Mouse (Mus musculus) intestine, embryonic 15.5 days (tissue): ENCODE results near the gene 1700022I11Rik. TPM values are rescaled to one million over a fixed set of nuclear protein-coding genes. Genes with fewer than 3 reads are reported as not detected.

Experiments used
- ATAC-seq: fragments of 200-750 bp; cut with Nextera tagmentation; 2 replicates; pipeline ENCODE4 v1.8.0; 2017; ENCODE audit warnings: moderate TSS enrichment, moderate library complexity
- H3K27ac ChIP-seq: fragments of 300-500 bp; sonication (generic); 2 replicates; pipeline ENCODE4 v1.5.1; 2015; ENCODE audit warnings: mild to moderate bottlenecking, inconsistent platforms
- H3K27me3 ChIP-seq: fragments of 300-500 bp; sonication (generic); replicated peaks from 2 replicates; pipeline ENCODE4 v1.6.1; 2015; ENCODE audit warnings: inconsistent platforms
- H3K36me3 ChIP-seq: fragments of 300-500 bp; sonication (generic); 2 replicates; pipeline ENCODE4 v1.6.1; 2015; ENCODE audit warnings: inconsistent platforms
- H3K4me1 ChIP-seq: fragments of 300-500 bp; sonication (generic); replicated peaks from 2 replicates; pipeline ENCODE4 v1.6.1; 2015; ENCODE audit warnings: inconsistent platforms
- H3K4me2 ChIP-seq: fragments of 300-500 bp; sonication (generic); replicated peaks from 2 replicates; pipeline ENCODE4 v1.6.1; 2015; ENCODE audit warnings: mild to moderate bottlenecking, inconsistent platforms
- H3K4me3 ChIP-seq: fragments of 300-500 bp; sonication (generic); replicated peaks from 2 replicates; pipeline ENCODE4 v1.5.1; 2015; ENCODE audit warnings: inconsistent platforms
- H3K9ac ChIP-seq: fragments of 300-500 bp; sonication (generic); 2 replicates; pipeline ENCODE4 v1.6.1; 2015; ENCODE audit warnings: inconsistent platforms
- H3K9me3 ChIP-seq: fragments of 300-500 bp; sonication (generic); 2 replicates; pipeline ENCODE4 v1.6.1; 2016; ENCODE audit warnings: inconsistent platforms
- WGBS: fragments of 180-500 bp; shearing (Covaris S2); methylation state at CpG from one replicate; pipeline ENCODE4 v1.1.7; 2015; 5-methylcytosine and 5-hydroxymethylcytosine counted together
- polyA plus RNA-seq: library from polyadenylated mRNA; unstranded; fragments of >200 nt; fragmentation: Nextera tagmentation; extraction: Ambion mirVana; gene quantifications from 2 replicates; pipeline ENCODE4 v1.2.1, GENCODE M21; 2015

The 1700022I11Rik gene
- polyA plus RNA-seq, 1 experiment from 2014 or later: 0.33 TPM

- WGBS: 8% methylated on average over 9 of the region's 10 CpGs
- peaks cover 10% of the 10 kb centered on the region; the same call in 1 of the 2 replicates for H3K36me3 ChIP-seq
- no peak overlapping the region for H3K4me2 ChIP-seq
- H3K4me3 ChIP-seq: no peak overlapping the region
- H3K9me3 ChIP-seq: no peaks in the 10 kb centered on the region
- peaks cover 25% of the 10 kb centered on the region for H3K4me1 ChIP-seq
- H3K27ac ChIP-seq: no peak overlapping the region
- no peak for ATAC-seq
- H3K9ac ChIP-seq: no peak overlapping the region; the same call in 1 of the 2 replicates
- no peaks in the 10 kb centered on the region for H3K27me3 ChIP-seq
Observed at GRCm38 (mm10) chr4:42954297-42954696, 15.1 kb upstream of the 1700022I11Rik start.

GRCm38 (mm10) chr4:42955200-42955599 is 14.2 kb upstream of the 1700022I11Rik start:
- Histone ChIP-seq H3K36me3 (peaks cover 10% of the 10 kb centered on the region; the same call in 1 of the 2 replicates), H3K4me3 (no peak overlapping the region), H3K27me3 (no peaks in the 10 kb centered on the region), H3K9me3 (no peaks in the 10 kb centered on the region), H3K4me2 (no peak overlapping the region), H3K4me1 (peaks cover 25% of the 10 kb centered on the region), H3K9ac (no peak overlapping the region), H3K27ac (no peak overlapping the region)
- no peak for ATAC-seq
- WGBS: 94% methylated on average over 3 of the region's 3 CpGs

GRCm38 (mm10) chr4:42956581-42956980 is 12.8 kb upstream of the 1700022I11Rik start:
- Histone ChIP-seq H3K4me1 (peaks cover 13% of the 10 kb centered on the region), H3K27ac (no peak overlapping the region), H3K4me2 (no peak overlapping the region), H3K9me3 (no peaks in the 10 kb centered on the region), H3K4me3 (no peak overlapping the region), H3K36me3 (peaks cover 10% of the 10 kb centered on the region; the same call in 1 of the 2 replicates), H3K9ac (no peak overlapping the region), H3K27me3 (no peaks in the 10 kb centered on the region)
- WGBS: 94% methylated on average over 17 of the region's 17 CpGs
- ATAC-seq: no peak

GRCm38 (mm10) chr4:42957306-42957705 is 12.1 kb upstream of the 1700022I11Rik start:
- WGBS: 80% methylated on average over 11 of the region's 11 CpGs
- H3K36me3 ChIP-seq: peaks cover 10% of the 10 kb centered on the region; the same call in 1 of the 2 replicates
- no peak for ATAC-seq

GRCm38 (mm10) chr4:42957979-42958378 is 11.4 kb upstream of the 1700022I11Rik start:
- Histone ChIP-seq H3K36me3 (peaks cover 10% of the 10 kb centered on the region; the same call in 1 of the 2 replicates), H3K4me2 (no peak overlapping the region), H3K9me3 (no peaks in the 10 kb centered on the region), H3K27me3 (no peaks in the 10 kb centered on the region), H3K4me1 (0 out of 2 replicates have a peak, but pooled peaks cover 4% of the 10 kb centered on the region), H3K9ac (no peak overlapping the region), H3K27ac (no peak overlapping the region), H3K4me3 (no peak overlapping the region)
- WGBS: 90% methylated on average over 8 of the region's 8 CpGs
- no peak for ATAC-seq

More at GRCm38 (mm10) chr4:42957306-42957705, 12.1 kb upstream of the 1700022I11Rik start:
- Histone ChIP-seq H3K4me3 (no peak overlapping the region), H3K27ac (no peak overlapping the region), H3K4me1 (peaks cover 8% of the 10 kb centered on the region), H3K27me3 (no peaks in the 10 kb centered on the region), H3K9me3 (no peaks in the 10 kb centered on the region), H3K9ac (no peak overlapping the region), H3K4me2 (no peak overlapping the region)

GRCm38 (mm10) chr4:42958942-42959341 is 10.5 kb upstream of the 1700022I11Rik start:
- no peaks in the 10 kb centered on the region for H3K27me3 ChIP-seq
- no peak overlapping the region for H3K4me2 ChIP-seq
- H3K9me3 ChIP-seq: no peaks in the 10 kb centered on the region
- H3K36me3 ChIP-seq: peaks cover 10% of the 10 kb centered on the region; the same call in 1 of the 2 replicates
- WGBS: 73% methylated on average over 8 of the region's 8 CpGs
- no peaks in the 10 kb centered on the region for H3K4me1 ChIP-seq
- no peak overlapping the region for H3K4me3 ChIP-seq
- H3K27ac ChIP-seq: no peak overlapping the region
- ATAC-seq: no peak
- H3K9ac ChIP-seq: no peak overlapping the region

GRCm38 (mm10) chr4:42959382-42959781 is 10.0 kb upstream of the 1700022I11Rik start:
- H3K36me3 ChIP-seq: peaks cover 10% of the 10 kb centered on the region; the same call in 1 of the 2 replicates
- no peak for ATAC-seq

GRCm38 (mm10) chr4:42961592-42961991 is 7.8 kb upstream of the 1700022I11Rik start:
- Histone ChIP-seq H3K36me3 (peaks cover 9% of the 10 kb centered on the region; the same call in 1 of the 2 replicates), H3K27me3 (no peaks in the 10 kb centered on the region), H3K9me3 (no peaks in the 10 kb centered on the region), H3K9ac (no peak overlapping the region), H3K4me3 (no peak overlapping the region), H3K4me2 (no peak overlapping the region), H3K27ac (no peak overlapping the region), H3K4me1 (no peaks in the 10 kb centered on the region)
- ATAC-seq: no peak
- 30% methylated on average over 4 of the region's 4 CpGs for WGBS

More at GRCm38 (mm10) chr4:42959382-42959781, 10.0 kb upstream of the 1700022I11Rik start:
- Histone ChIP-seq H3K9ac (no peak overlapping the region), H3K4me1 (no peaks in the 10 kb centered on the region), H3K27ac (no peak overlapping the region), H3K27me3 (no peaks in the 10 kb centered on the region), H3K9me3 (no peaks in the 10 kb centered on the region), H3K4me3 (no peak overlapping the region), H3K4me2 (no peak overlapping the region)
- 69% methylated on average over 4 of the region's 4 CpGs for WGBS

GRCm38 (mm10) chr4:42963480-42963879 is 5.9 kb upstream of the 1700022I11Rik start:
- no peak overlapping the region for H3K4me2 ChIP-seq
- H3K4me1 ChIP-seq: no peaks in the 10 kb centered on the region
- no peak overlapping the region for H3K9ac ChIP-seq
- no peak overlapping the region for H3K4me3 ChIP-seq
- H3K27ac ChIP-seq: no peak overlapping the region
- 98% methylated on average over 2 of the region's 2 CpGs for WGBS
- ATAC-seq: no peak
- no peaks in the 10 kb centered on the region for H3K9me3 ChIP-seq
- H3K27me3 ChIP-seq: no peaks in the 10 kb centered on the region
- no peaks in the 10 kb centered on the region for H3K36me3 ChIP-seq

GRCm38 (mm10) chr4:42965039-42965719 is 4.2 kb upstream of the 1700022I11Rik start:
- H3K27me3 ChIP-seq: no peaks in the 10 kb centered on the region
- 15% methylated on average over 12 of the region's 12 CpGs for WGBS
- H3K4me1 ChIP-seq: no peaks in the 10 kb centered on the region
- H3K4me2 ChIP-seq: peak overlapping the region; percentile 44
- no peaks in the 10 kb centered on the region for H3K36me3 ChIP-seq
- H3K9me3 ChIP-seq: no peaks in the 10 kb centered on the region
- no peak overlapping the region for H3K4me3 ChIP-seq
- no peak overlapping the region for H3K9ac ChIP-seq
- H3K27ac ChIP-seq: no peak overlapping the region
- ATAC-seq: peak; percentile 23; the same call in 1 of the 2 replicates

- Histone ChIP-seq H3K36me3 (no peaks in the 10 kb centered on the region), H3K4me2 (no peak overlapping the region), H3K9me3 (no peaks in the 10 kb centered on the region), H3K4me3 (no peak overlapping the region), H3K9ac (no peak overlapping the region), H3K27me3 (no peaks in the 10 kb centered on the region), H3K4me1 (no peaks in the 10 kb centered on the region), H3K27ac (no peak overlapping the region)
- ATAC-seq: no peak
- 60% methylated on average over 4 of the region's 4 CpGs for whole genome bisulfite sequencing
Observed at GRCm38 (mm10) chr4:42972952-42973351, 3.5 kb downstream of the 1700022I11Rik start.

- ATAC-seq: no peak
- peaks cover 4% of the 10 kb centered on the region for H3K36me3 ChIP-seq
- 76% methylated on average over 5 of the region's 5 CpGs for WGBS
- no peak overlapping the region for H3K27ac ChIP-seq
- H3K9me3 ChIP-seq: no peaks in the 10 kb centered on the region
- H3K9ac ChIP-seq: no peak overlapping the region
- H3K4me2 ChIP-seq: no peak overlapping the region
- H3K4me1 ChIP-seq: no peaks in the 10 kb centered on the region
- H3K4me3 ChIP-seq: no peak overlapping the region
- no peaks in the 10 kb centered on the region for H3K27me3 ChIP-seq
Observed at GRCm38 (mm10) chr4:42973868-42974267, 4.5 kb downstream of the 1700022I11Rik start.

GRCm38 (mm10) chr4:42978062-42978461 is 8.7 kb downstream of the 1700022I11Rik start:
- no peak overlapping the region for H3K9ac ChIP-seq
- H3K4me1 ChIP-seq: no peaks in the 10 kb centered on the region
- 93% methylated on average over 4 of the region's 4 CpGs for WGBS
- no peak overlapping the region for H3K27ac ChIP-seq
- H3K27me3 ChIP-seq: no peaks in the 10 kb centered on the region
- H3K4me3 ChIP-seq: no peak overlapping the region
- H3K36me3 ChIP-seq: peaks cover 8% of the 10 kb centered on the region
- no peak overlapping the region for H3K4me2 ChIP-seq
- no peaks in the 10 kb centered on the region for H3K9me3 ChIP-seq
- ATAC-seq: no peak
